Mouse (Mus musculus): ENCODE results near the gene Ift46. TPM values are rescaled to one million over a fixed set of nuclear protein-coding genes. Genes with fewer than 3 reads are reported as not detected.
"Not testable (repeated sequence)": the region's sequence is repeated elsewhere in the genome, so short reads cannot be mapped to it uniquely, and the experiment has no call there.

The Ift46 gene
- polyA plus RNA-seq, 1 experiment, result 3.7 TPM

DNA sequence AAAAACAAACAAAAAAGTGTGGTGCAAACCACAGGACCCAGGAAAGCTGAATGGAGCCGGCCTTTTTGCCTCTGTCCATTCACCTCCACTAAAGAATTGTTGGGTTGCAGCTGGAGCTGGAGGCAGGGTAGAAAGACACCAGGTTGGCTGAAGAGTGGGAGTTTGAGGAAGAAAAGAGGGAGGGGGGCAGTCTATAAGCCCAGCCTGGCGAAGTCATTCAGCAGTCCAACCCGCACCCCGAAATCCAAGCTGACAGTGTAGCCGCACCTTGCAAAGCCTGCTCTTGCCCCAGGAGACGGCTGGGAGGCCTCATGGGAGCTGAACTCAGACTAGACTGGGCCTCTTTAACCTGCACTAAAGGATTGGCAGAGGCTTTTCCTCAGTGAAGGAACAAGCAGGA lies 31.8 kb upstream of the Ift46 start:
- no peak for TF ChIP-seq FLI1 (IDR thresholded peaks at IDR 0.05; ENCODE audit: low read length)
- no peak for TF ChIP-seq GATA1 (IDR thresholded peaks at IDR 0.05; ENCODE audit: borderline replicate concordance, low read length)
- peaks cover 10% of the 10 kb centered on the region for H3K9me3 ChIP-seq
- H3K4me3 ChIP-seq (replicated peaks), result no peak overlapping the region
- peaks cover 53% of the 10 kb centered on the region for H3K27me3 ChIP-seq (replicated peaks)
- peaks cover 42% of the 10 kb centered on the region for H3K4me1 ChIP-seq
- no peaks in the 10 kb centered on the region for H3K36me3 ChIP-seq (replicated peaks; ENCODE audit: low read length)

DNA sequence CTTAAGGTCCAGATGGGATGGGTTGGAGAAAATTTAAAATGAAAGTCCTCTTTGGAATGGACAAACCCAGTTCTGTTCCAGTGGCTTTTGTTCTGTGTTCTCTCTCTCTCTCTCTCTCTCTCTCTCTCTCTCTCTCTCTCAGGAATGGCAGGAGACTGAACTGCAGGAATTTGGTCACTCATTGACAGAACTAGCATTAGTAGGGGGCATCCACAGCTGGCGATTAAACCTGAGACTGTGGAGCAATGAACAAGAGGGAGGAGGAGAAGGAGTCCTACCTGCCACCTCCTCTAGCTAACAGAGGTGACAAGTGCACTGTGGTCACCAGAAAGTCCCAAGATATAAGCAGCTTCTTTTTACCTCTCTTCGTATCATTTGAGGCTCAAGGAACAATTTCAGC lies 31.4 kb upstream of the Ift46 start:
- Histone ChIP-seq H3K9me3 (peaks cover 10% of the 10 kb centered on the region), H3K4me3 (replicated peaks) (no peak overlapping the region), H3K36me3 (replicated peaks; ENCODE audit: low read length) (peaks cover 3% of the 10 kb centered on the region), H3K27me3 (replicated peaks) (peaks cover 53% of the 10 kb centered on the region), H3K4me1 (peaks cover 42% of the 10 kb centered on the region)
- TF ChIP-seq GATA1 (IDR thresholded peaks at IDR 0.05; ENCODE audit: borderline replicate concordance, low read length), result no peak
- TF ChIP-seq FLI1 (IDR thresholded peaks at IDR 0.05; ENCODE audit: low read length), result no peak

DNA sequence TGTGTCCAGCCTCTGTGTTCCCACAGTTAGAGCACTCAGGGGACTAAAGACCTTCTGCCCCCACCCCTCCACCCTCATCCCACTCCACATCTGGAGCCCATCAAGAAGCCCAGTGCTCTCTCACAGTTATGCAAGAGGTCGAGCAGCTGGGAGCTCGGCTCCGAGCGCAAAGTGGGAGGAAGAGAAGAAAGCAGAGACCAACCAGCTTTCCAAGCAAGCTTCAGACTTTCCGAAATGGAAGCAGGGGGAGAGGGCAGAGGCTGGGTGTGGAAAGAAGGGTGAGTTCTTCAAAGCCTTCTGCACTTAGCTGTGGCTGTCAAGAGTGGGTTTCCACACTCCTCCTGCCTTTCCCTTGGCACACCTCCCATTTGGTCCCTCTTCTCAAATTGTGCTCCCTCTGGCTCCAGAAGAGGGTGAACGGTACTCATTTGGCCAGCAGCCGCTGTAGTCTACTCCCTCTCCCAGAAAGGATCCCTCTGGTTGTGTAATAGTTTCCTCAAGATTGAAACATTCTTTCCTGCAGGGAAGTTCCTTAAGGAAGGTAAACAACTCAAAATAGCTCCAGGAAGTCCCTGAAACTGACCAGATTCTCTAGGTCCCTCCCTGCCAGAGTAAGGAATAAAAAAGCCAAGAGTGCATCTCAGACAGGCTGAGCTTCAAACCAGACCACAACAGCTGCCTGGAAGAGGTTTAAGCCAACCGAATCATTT lies 30.3 kb upstream of the Ift46 start:
- Histone ChIP-seq H3K9me3 (peaks cover 10% of the 10 kb centered on the region), H3K36me3 (replicated peaks; ENCODE audit: low read length) (peaks cover 8% of the 10 kb centered on the region), H3K27me3 (replicated peaks) (peaks cover 50% of the 10 kb centered on the region), H3K4me3 (replicated peaks) (no peak overlapping the region), H3K4me1 (peaks cover 37% of the 10 kb centered on the region)
- TF ChIP-seq FLI1 (IDR thresholded peaks at IDR 0.05; ENCODE audit: low read length) (no peak), GATA1 (IDR thresholded peaks at IDR 0.05; ENCODE audit: borderline replicate concordance, low read length) (no peak)

DNA sequence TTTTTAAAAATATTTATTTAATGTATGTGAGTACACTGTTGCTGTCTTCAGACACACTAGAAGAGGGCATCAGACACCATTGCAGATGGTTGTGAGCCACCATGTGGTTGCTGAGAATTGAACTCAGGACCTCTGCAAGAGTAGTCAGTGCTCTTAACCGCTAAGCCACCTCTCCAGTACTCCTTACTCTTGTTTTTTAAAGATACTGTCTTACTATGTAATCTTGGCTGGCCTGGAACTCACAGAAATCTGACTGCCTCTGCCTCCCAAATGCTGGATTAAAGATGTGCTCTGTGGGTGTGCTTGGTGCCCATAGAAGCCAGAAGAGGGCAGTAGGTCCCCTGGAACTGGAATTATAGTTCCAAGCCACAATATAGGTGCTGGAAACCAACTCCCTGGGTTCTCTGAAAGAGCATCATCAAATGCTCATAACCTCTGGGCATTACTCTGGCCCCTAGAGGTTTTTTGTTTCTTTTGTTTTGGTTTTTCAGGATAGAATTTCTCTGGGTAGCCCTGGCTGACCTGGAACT lies 27.0 kb upstream of the Ift46 start:
- peaks cover 10% of the 10 kb centered on the region for H3K9me3 ChIP-seq
- TF ChIP-seq FLI1 (IDR thresholded peaks at IDR 0.05; ENCODE audit: low read length) (no peak), GATA1 (IDR thresholded peaks at IDR 0.05; ENCODE audit: borderline replicate concordance, low read length) (no peak)
- peaks cover 6% of the 10 kb centered on the region for H3K4me1 ChIP-seq
- peaks cover 36% of the 10 kb centered on the region for H3K36me3 ChIP-seq (replicated peaks; ENCODE audit: low read length)
- H3K4me3 ChIP-seq (replicated peaks), result no peak overlapping the region
- H3K27me3 ChIP-seq (replicated peaks), result peaks cover 17% of the 10 kb centered on the region

DNA sequence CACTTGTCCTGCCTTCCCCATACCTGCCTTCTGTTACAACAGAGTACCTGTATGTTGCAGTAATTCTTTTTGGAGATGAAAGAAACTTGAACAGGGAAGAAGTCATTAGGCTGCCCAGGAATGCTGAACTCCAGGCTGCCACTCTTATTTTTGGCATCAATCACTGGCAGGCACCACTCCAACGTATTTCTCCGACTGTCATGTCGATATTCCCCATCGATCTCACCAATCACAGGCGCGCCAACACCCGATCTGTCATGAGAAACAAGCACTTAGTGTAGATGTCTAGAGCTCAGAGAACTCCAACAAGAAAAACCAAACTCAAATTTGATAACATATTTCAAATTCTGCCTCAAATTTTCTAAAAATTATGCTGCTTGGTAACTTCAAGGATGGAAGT lies 22.3 kb upstream of the Ift46 start:
- H3K27me3 ChIP-seq (replicated peaks), result no peaks in the 10 kb centered on the region
- no peak for TF ChIP-seq FLI1 (IDR thresholded peaks at IDR 0.05; ENCODE audit: low read length)
- TF ChIP-seq GATA1 (IDR thresholded peaks at IDR 0.05; ENCODE audit: borderline replicate concordance, low read length), result no peak
- H3K4me1 ChIP-seq, result peaks cover 17% of the 10 kb centered on the region
- peaks cover 81% of the 10 kb centered on the region for H3K36me3 ChIP-seq (replicated peaks; ENCODE audit: low read length)
- no peak overlapping the region for H3K4me3 ChIP-seq (replicated peaks)
- 0 out of 2 replicates have a peak, but pooled peaks cover 4% of the 10 kb centered on the region for H3K9me3 ChIP-seq

DNA sequence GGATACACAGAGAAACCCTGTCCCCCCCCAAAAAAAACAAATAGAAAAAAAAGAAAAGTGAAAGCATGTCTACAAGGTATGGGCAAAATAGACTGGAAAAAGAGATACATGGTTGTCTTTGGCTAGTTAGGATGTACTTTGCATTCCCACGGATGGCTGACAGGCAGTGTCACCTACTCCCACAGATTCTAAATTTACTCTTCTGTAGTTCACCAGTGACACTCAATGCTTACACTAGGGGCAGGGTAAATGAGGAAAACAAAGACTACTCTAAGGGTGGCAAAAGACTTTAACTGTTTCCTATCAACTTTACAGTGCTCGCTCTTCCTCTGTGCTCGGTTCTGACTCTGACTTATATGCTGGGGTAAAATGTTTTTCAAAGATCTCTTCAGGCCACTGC lies 21.0 kb upstream of the Ift46 start:
- no peaks in the 10 kb centered on the region for H3K27me3 ChIP-seq (replicated peaks)
- 0 out of 2 replicates have a peak, but pooled peaks cover 4% of the 10 kb centered on the region for H3K9me3 ChIP-seq
- TF ChIP-seq GATA1 (IDR thresholded peaks at IDR 0.05; ENCODE audit: borderline replicate concordance, low read length), result no peak
- TF ChIP-seq FLI1 (IDR thresholded peaks at IDR 0.05; ENCODE audit: low read length), result no peak
- peaks cover 17% of the 10 kb centered on the region for H3K4me1 ChIP-seq
- no peak overlapping the region for H3K4me3 ChIP-seq (replicated peaks)
- H3K36me3 ChIP-seq (replicated peaks; ENCODE audit: low read length), result peaks cover 86% of the 10 kb centered on the region

DNA sequence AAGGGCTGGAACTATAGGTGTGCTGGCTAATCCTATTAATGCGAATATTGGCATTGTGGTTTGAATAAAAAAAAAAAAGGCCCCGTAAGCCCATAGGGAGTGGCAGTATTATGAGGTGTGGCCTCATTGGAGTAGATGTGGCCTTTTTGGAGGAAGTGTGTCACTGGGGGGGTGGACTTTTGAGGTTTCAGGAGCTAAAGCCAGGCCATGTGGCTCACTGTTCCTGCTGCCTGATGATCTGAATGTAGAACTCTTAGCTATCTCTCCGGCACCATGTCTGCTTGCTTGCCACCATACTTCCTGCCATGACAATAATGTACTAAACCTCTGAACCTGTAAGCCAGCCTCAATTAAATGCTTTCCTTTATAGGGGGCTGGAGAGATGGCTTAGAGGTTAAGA lies 20.4 kb upstream of the Ift46 start:
- peaks cover 91% of the 10 kb centered on the region for H3K36me3 ChIP-seq (replicated peaks; ENCODE audit: low read length)
- no peak overlapping the region for H3K4me3 ChIP-seq (replicated peaks)
- no peak for TF ChIP-seq FLI1 (IDR thresholded peaks at IDR 0.05; ENCODE audit: low read length)
- 0 out of 2 replicates have a peak, but pooled peaks cover 4% of the 10 kb centered on the region for H3K9me3 ChIP-seq
- peaks cover 17% of the 10 kb centered on the region for H3K4me1 ChIP-seq
- H3K27me3 ChIP-seq (replicated peaks), result no peaks in the 10 kb centered on the region

DNA sequence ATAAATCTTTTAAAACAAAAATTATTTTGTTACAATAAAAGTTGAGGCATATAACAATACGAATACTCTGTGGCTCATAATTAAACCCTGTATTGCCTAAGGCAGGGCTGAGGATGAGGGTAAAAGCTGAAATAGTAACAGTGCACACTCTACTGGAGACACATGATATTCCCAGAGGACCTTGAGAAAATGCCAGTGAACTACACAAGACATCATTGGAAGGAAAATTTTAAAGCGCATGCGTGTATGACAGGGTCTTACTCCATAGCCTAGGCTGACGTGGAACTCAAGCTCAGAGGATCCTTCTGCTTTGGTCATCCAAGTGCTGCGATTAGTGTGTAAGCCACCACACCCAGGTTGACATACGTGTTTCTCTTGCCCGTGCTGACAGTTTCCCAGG lies 19.2 kb upstream of the Ift46 start:
- Histone ChIP-seq H3K36me3 (replicated peaks; ENCODE audit: low read length) (peaks cover 96% of the 10 kb centered on the region), H3K27me3 (replicated peaks) (no peaks in the 10 kb centered on the region), H3K9me3 (0 out of 2 replicates have a peak, but pooled peaks cover 4% of the 10 kb centered on the region), H3K4me1 (peaks cover 17% of the 10 kb centered on the region), H3K4me3 (replicated peaks) (no peak overlapping the region)
- TF ChIP-seq GATA1 (IDR thresholded peaks at IDR 0.05; ENCODE audit: borderline replicate concordance, low read length), result no peak
- TF ChIP-seq FLI1 (IDR thresholded peaks at IDR 0.05; ENCODE audit: low read length), result no peak

DNA sequence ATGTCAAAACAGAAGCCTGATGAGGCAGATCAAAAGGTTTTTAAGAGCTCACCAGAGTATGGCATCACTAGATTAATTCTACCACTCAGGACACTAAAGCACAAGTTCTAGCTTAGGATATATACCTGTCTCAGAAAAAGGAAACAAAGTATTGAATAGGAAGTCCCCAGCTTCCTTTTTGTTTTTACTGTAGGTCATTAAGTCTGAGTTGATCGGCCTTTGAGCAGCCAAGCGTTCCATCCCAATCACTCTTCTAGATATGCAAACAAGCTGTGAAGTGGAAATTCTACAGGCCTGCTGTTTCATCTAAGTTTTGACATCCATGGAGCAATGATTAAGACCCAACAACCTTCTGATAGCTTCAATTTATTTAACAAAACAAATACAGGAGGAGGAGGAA lies 6.8 kb upstream of the Ift46 start:
- H3K4me3 ChIP-seq (replicated peaks), result no peak overlapping the region
- peaks cover 68% of the 10 kb centered on the region for H3K36me3 ChIP-seq (replicated peaks; ENCODE audit: low read length)
- H3K4me1 ChIP-seq, result peaks cover 40% of the 10 kb centered on the region
- H3K9me3 ChIP-seq, result no peaks in the 10 kb centered on the region
- no peak for TF ChIP-seq FLI1 (IDR thresholded peaks at IDR 0.05; ENCODE audit: low read length)
- no peak for TF ChIP-seq GATA1 (IDR thresholded peaks at IDR 0.05; ENCODE audit: borderline replicate concordance, low read length)
- H3K27me3 ChIP-seq (replicated peaks), result no peaks in the 10 kb centered on the region

DNA sequence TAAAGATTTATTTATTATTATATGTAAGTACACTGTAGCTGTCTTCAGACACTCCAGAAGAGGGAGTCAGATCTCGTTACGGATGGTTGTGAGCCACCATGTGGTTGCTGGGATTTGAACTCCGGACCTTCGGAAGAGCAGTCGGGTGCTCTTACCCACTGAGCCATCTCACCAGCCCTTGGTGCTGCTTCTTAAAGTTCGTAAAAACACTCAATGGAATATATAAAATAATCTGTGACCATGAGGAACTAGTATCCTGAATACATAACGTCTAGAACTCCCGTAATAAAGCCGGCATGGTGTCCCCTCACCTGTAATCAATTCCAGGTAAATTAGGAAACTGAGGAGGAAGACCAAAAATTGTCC lies 304 bp downstream of the Ift46 start:
- not testable (repeated sequence) for H3K36me3 ChIP-seq (replicated peaks; ENCODE audit: low read length); H3K27me3 ChIP-seq (replicated peaks); H3K9me3 ChIP-seq
- Histone ChIP-seq H3K4me3 (replicated peaks) (peak overlapping the region; percentile 86), H3K4me1 (peaks cover 36% of the 10 kb centered on the region)

All from megakaryocyte, embryonic 14.5 days (primary cell).